Mouse (Mus musculus) liver, postnatal 0 days (tissue): ENCODE results near the gene Endov.

Experiments
- CTCF ChIP-seq: sonication (generic); IDR thresholded peaks from 2 replicates; pipeline ENCODE4 v1.5.1; 2016; ENCODE audit warnings: antibody characterized with exemption, low read depth
- EP300 ChIP-seq: IDR thresholded peaks from 2 replicates; pipeline ENCODE4 v1.6.1; 2016; ENCODE audit warnings: antibody characterized with exemption, low read depth, mild to moderate bottlenecking

GRCm38 (mm10) chr11:119550546-119551335 is 59.6 kb downstream of the Endov start:
- no peak for TF ChIP-seq CTCF
- TF ChIP-seq EP300: no peak
